Mouse (Mus musculus) spleen, postnatal 14 days (tissue): ENCODE results near the gene Gm7682.
"Not testable (repeated sequence)": the region's sequence is repeated elsewhere in the genome, so short reads cannot be mapped to it uniquely, and the experiment has no call there.

ENCODE experiments used
- DNase-seq, 2 experiments: peaks; one replicate each; pipeline ENCODE4 v3.0.0; 2021 to 2022; ENCODE audit warnings: low spot score in 2 of 2

Gene Gm7682

DNA sequence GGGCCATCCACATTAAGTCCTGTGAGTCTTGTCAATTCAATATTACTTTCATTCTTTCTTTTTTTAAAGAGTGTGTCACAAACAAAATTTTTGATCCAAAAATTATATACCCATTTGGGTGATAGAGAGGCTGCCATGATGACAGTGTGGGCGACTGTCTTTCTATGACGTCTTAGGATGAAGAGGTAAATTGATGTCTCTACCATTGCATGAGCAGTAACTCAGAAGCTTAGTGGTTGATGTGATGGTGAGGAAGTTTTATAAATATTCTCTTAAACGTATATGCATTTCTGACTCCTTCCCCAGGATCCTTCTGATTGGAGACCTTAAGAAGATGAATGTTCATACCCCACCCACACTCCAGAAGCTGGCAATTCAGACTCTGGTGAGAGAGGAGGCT is at the start of gene Gm7682:
Gene Gm7682 (plus strand): TSS at position 301 of the 400 bp plus-strand sequence.
- DNase-seq = not testable (repeated sequence)
